In the genomic region with DNA sequence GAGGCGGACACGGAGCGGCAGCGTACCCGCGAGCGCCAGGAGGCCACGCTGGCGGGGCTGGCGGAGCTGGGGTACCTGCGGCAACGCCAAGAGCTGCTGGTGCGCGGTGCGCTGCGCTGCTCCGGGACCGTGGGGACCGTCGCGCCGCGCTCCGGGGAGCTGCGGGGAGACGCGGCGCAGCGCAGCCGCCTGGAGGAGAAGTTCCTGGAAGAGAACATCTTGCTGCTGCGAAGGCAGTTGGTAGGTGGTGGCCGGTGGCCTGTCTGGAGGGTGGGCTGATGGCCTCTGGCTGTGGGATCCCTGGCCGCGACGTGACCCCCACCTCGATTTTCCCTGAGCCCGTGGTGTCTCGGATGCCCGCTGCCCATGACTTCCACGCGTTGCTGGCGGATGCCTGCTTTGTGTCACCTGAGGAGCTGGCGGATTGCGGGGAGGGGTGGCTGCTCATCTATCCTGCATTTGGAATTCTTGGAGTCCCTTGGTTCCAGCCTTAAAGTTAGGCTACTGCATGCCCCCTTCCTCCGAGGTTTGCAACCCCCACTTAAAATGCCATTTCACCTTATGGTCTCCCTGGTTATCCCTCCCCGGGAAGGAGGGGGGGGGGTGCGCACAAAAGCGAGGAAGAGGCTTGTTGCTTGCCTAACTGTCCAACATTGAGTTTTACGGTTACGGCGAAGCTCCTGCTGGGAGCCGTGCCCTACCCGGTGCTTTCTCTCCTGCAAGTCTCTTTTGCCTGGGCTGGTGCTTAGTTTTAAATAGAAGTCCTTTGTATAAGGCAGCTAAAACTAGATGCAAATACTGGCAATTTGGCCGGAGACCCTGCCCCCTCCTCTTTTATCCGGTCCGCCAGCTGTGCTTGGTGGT, we compare ENCODE assay signal across 9 mouse cellular contexts. TPM values are rescaled to one million over a fixed set of nuclear protein-coding genes. Genes with fewer than 3 reads are reported as not detected.
DNase-seq lines count a peak whose midpoint lies in the region; ATAC-seq and TF ChIP-seq lines count a peak whose summit lies in the region.
"Had no signal": no experiment of that assay in that cellular context is flagged by ENCODE, and none has a peak within 500 bp of the region (broad histone marks: within the 10 kb centered on the region; RNA-seq: fewer than 3 reads in every experiment).

No protein-coding gene starts in this region.

- peaks cover 22% of the 10 kb centered on the region for H3K36me3 ChIP-seq in forebrain, embryonic 13.5 days (ENCODE audit: poor library complexity, severe bottlenecking)
- H3K36me3 ChIP-seq in hindbrain, embryonic 16.5 days (ENCODE audit: control insufficient read depth, insufficient read depth, low read length): peaks cover 4% of the 10 kb centered on the region; the same call in 1 of the 2 replicates
- H3K36me3 ChIP-seq in liver, embryonic 15.5 days (replicated peaks): no peaks in the 10 kb centered on the region

- H3K4me2 ChIP-seq in forebrain, embryonic 13.5 days: peak overlapping the region; percentile 83
- peak overlapping the region; percentile 80 for H3K4me2 ChIP-seq in hindbrain, embryonic 16.5 days (ENCODE audit: low read length)
- peak overlapping the region; percentile 78 for H3K4me2 ChIP-seq in liver, embryonic 15.5 days

- WGBS in forebrain, embryonic 13.5 days: under 1% methylated on average over 56 of the region's 56 CpGs
- under 1% methylated on average over 54 of the region's 56 CpGs for WGBS in hindbrain, embryonic 16.5 days
- 2% methylated on average over 52 of the region's 56 CpGs for WGBS in liver, embryonic 15.5 days (ENCODE audit: insufficient replicate concordance)

- H3K9ac ChIP-seq in forebrain, embryonic 13.5 days: peak overlapping the region; percentile 96
- H3K9ac ChIP-seq in hindbrain, embryonic 16.5 days (ENCODE audit: low read depth, low read length): peak overlapping the region; percentile 95
- H3K9ac ChIP-seq in liver, embryonic 15.5 days: no peak overlapping the region

- H3K9me3 ChIP-seq in forebrain, embryonic 13.5 days (replicated peaks): no peaks in the 10 kb centered on the region
- H3K9me3 ChIP-seq in hindbrain, embryonic 16.5 days (ENCODE audit: control insufficient read depth, low read length): no peaks in the 10 kb centered on the region
- H3K9me3 ChIP-seq in liver, embryonic 15.5 days (replicated peaks): no peaks in the 10 kb centered on the region

- peaks cover 9% of the 10 kb centered on the region; the same call in 1 of the 2 replicates for H3K27me3 ChIP-seq in forebrain, embryonic 13.5 days
- H3K27me3 ChIP-seq in hindbrain, embryonic 16.5 days (replicated peaks; ENCODE audit: control insufficient read depth, insufficient read depth, low read length): no peaks in the 10 kb centered on the region
- H3K27me3 ChIP-seq in liver, embryonic 15.5 days: peaks cover 77% of the 10 kb centered on the region

- ATAC-seq in forebrain, embryonic 13.5 days: peak; percentile 79
- ATAC-seq in hindbrain, embryonic 16.5 days: no peak; the same call in 1 of the 2 replicates
- no peak for ATAC-seq in liver, embryonic 15.5 days (ENCODE audit: insufficient read depth)

- peaks cover 18% of the 10 kb centered on the region; the same call in 1 of the 2 replicates for H3K4me1 ChIP-seq in forebrain, embryonic 13.5 days
- H3K4me1 ChIP-seq in hindbrain, embryonic 16.5 days (ENCODE audit: control insufficient read depth, insufficient read depth, low read depth, low read length): peaks cover 5% of the 10 kb centered on the region
- H3K4me1 ChIP-seq in liver, embryonic 15.5 days (replicated peaks): peaks cover 12% of the 10 kb centered on the region; the same call in 1 of the 2 replicates

- H3K4me3 ChIP-seq in layer of hippocampus, adult 2 months: peak overlapping the region; percentile 70
- peak overlapping the region; percentile 83 for H3K4me3 ChIP-seq in forebrain, embryonic 13.5 days
- peak overlapping the region; percentile 70 for H3K4me3 ChIP-seq in hindbrain, embryonic 16.5 days (ENCODE audit: low read length)
- peak overlapping the region; percentile 58 for H3K4me3 ChIP-seq in liver, embryonic 15.5 days (replicated peaks)

- peak; percentile 20; the same call in 1 of the 2 replicates for TF ChIP-seq CTCF in layer of hippocampus, adult 2 months (conservative IDR thresholded peaks at IDR 0.05)
- TF ChIP-seq CTCF in brain, embryonic 14.5 days (IDR thresholded peaks at IDR 0.05; ENCODE audit: borderline replicate concordance, extremely low read depth, insufficient read depth, insufficient read length): no peak

- DNase-seq in layer of hippocampus, adult 2 months (ENCODE audit: low spot score in 2 of 2): no peak
- DNase-seq in layer of hippocampus, adult 9-10 months (ENCODE audit: low spot score): no peak
- DNase-seq in brain, embryonic 14.5 days (ENCODE audit: low read depth): peak; percentile 62
- peak; percentile 18 for DNase-seq in ovary, postnatal 36 days (ENCODE audit: low spot score)
- no peak for DNase-seq in spleen, postnatal 4 days (ENCODE audit: low spot score in 2 of 2)

- peak overlapping the region; percentile 77 for H3K27ac ChIP-seq in layer of hippocampus, adult 2 months
- H3K27ac ChIP-seq in forebrain, embryonic 13.5 days: peak overlapping the region; percentile 90
- H3K27ac ChIP-seq in hindbrain, embryonic 16.5 days (ENCODE audit: low read depth, low read length): peak overlapping the region; percentile 92
- H3K27ac ChIP-seq in liver, embryonic 15.5 days (replicated peaks): no peak overlapping the region

- TF ChIP-seq POLR2A in brain, embryonic 14.5 days (IDR thresholded peaks at IDR 0.05; ENCODE audit: borderline replicate concordance, extremely low read depth, insufficient read depth, insufficient read length, poor library complexity, severe bottlenecking): no peak

RNA-seq across cellular contexts. Expression of gene Dact1, which starts 0.6 kb away (rescaled TPM):
- 1 to 10 TPM; 6.4 to 7.6 TPM for total RNA-seq in layer of hippocampus, adult 2 months (2021)
- polyA plus RNA-seq in brain, embryonic 14.5 days (2012; rRNA removed): 50.1 and 58.5 TPM in 2 replicates
- polyA plus RNA-seq in forebrain, embryonic 13.5 days (2015; fragmentation: Nextera tagmentation; extraction: Ambion mirVana): 22.4 and 26.0 TPM in 2 replicates
- polyA plus RNA-seq in hindbrain, embryonic 16.5 days (2015; fragmentation: Nextera tagmentation; extraction: Ambion mirVana): 15.8 and 21.2 TPM in 2 replicates
- 0.38 and 0.44 TPM in 2 replicates for polyA plus RNA-seq in liver, embryonic 15.5 days (2015; fragmentation: Nextera tagmentation; extraction: Ambion mirVana)
- total RNA-seq: neutrophil, adult 5-6 weeks had no signal

Comparison
In these comparisons a context has a peak if more than half of its experiments do, and no peak if none do; other contexts are left out.
1. DNase-seq: peak in brain, embryonic 14.5 days (single experiment) and ovary, postnatal 36 days (single experiment); none in layer of hippocampus, adult 2 months (0 of 2), layer of hippocampus, adult 9-10 months (single experiment) and spleen, postnatal 4 days (0 of 2).
2. RNA of gene Dact1, which starts 0.6 kb away (polyA plus RNA-seq): 50.1 to 58.5 TPM in brain, embryonic 14.5 days, 22.4 to 26.0 TPM in forebrain, embryonic 13.5 days and 15.8 to 21.2 TPM in hindbrain, embryonic 16.5 days; 0.38 to 0.44 TPM in liver, embryonic 15.5 days; every median in the first group is over 10 times any median in the second.
3. Peak in every context shown above with its lines, with median percentiles within 50 percentile points of each other: H3K4me3 ChIP-seq and H3K4me2 ChIP-seq.